Mouse (Mus musculus) skeletal muscle tissue, adult 2 months (tissue): Measurements from ENCODE around the gene Cdc6.

Source experiments
- DNase-seq: peaks from one replicate; pipeline ENCODE4 v3.0.0-alpha.2; 2012; ENCODE audit warnings: low read depth, low spot score

Cdc6 gene

DNA sequence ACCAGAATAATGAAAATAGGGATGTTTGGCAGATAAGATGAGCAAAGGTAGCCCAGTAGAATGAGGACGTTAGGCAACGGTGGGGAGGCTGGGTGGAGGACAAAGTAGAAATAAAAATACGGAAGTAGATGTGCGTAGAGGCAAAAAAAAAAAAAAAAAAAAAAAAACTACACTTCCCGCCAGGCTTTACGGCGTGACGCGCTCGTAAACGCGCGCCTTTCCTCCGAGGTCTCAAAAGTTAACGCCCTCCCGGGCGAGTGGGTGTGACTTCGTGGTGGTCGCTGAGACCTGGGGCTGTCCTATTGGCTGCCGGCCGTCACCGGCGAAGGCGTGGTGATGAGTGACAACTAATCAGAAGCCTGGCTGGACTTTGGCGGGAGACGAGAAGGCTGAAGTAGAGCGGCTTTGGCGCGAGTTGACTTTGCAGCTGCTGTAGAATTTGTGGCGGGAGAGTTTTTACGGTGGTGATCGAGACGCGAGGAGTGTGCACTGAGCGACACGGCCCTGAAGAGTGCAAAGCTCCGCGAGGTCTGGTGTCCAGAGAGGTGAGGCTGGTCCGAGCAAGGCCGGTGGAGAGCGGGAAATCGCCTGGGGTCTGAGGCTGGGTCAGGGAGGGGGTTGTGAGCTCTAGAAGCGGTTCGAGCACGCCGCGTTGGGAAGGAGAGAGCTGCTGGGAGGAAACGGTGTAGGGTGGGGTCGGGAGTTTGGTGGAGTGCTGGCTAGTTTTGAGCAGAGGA, at the start of gene Cdc6:
TSS of gene Cdc6 (plus strand) at position 365 of the 737 bp plus-strand sequence.
- DNase-seq, result peak; percentile 95

DNA sequence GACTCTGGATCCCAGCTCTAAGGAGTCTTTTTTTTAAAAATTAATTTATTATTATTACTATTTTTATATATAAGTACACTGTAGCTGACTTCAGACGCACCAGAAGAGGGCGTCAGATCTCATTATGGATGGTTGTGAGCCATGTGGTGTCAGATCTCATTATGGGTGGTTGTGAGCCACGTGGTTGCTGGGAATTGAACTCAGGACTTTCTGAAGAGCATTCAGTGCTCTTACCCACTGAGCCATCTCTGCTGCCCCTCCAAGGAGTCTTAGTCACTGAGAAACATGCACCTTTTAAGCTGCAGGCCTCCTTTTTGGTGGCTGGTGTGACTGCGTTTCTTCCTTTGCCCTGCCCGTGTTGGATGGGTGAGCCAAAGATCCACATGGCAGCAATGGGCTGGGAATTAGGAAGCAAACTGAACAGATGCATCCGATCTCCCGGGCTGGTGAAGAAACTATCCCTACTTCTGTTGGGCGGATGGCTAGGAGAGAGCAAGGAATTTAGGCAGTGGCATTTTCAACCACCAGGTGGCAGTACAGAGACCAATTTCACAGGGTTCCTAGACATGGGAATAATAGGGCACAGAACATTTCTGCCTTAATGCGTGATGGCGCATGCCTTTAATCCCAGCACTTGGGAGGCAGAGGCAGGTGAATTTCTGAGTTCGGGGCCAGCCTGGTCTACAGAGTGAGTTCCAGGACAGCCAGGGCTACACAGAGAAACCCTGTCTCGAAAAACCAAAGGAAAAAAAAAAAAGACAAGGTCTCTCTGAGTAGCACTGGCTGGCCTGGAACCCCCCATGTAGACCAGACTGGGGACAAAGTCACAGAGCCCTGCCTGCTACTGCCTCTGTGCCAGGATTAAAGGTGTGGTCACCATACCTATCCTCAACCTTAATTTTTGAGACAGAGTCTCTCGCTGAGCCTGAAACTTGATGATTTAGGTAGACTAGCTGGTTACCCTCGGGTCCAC, 48.6 kb upstream of the Cdc6 start:
- peak; percentile 76 for DNase-seq

DNA sequence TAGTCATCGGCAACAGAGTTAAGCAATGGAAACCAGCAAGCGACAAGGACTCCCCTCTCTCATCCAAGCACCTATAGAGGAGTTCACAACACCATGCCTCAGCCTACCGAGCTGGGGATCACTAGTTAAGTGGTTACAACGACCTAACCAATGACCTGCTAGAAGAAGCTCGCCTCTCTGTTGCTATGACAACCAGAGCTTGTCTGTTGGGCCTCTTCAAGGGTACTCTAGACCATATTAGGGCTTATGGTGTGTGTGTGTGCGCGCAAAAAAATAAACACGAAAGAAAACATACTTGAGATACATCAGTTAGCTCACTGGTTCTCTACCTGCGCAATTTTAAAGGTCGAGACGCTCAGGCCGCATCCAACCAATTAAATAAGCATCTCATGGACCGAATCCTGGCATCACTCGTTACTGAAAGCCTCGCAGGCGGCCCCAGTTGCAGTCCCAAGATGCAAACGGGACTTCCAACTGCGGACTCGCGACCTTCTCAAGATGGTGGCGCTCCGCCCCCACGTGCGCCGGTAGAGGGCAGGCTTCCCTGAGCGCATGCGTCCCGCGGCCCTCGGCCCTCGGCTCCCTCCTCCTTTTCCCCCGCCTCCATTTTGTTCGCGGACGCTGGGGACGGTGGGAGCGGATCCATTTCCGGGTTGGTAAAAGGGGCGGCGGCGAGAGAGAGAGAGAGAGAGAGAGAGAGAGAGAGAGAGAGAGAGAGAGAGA, 44.4 kb upstream of the Cdc6 start, which contains the start of gene Wipf2:
TSS of gene Wipf2 (plus strand) at position 611 of the 723 bp plus-strand sequence.
- peak; percentile 95 for DNase-seq

DNA sequence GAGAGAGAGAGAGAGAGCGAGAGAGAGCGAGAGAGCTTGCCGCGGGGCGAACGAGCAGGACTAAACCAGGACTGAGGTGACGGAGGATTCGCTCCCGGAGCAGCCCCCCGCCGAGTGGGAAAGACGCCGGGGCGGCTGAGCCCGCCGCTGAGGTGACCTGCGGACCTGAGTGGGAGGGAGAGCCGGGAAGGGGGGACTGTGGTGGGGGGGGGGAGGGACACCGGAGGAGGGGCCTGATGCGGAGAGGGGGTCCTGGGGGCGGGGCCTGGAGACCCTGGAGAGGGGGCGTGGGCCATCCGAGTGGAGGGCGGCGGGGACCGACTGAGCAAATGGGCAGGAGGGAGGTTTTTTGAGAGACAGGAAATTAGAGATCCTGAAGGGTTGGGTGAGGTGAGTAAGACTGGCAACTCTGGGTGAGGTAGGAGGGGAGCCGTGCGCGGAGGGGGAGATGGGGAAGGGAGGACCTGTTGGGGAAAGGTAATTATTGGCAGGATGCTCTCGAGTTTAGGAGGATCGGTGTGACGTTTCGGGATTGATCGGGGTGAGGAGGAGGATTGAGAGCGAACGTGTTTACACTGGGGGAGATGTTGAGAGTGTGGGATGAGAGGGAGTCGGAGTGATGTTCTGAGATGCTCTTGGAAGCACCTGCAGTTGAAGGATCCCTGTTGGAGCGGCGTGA, 43.7 kb upstream of the Cdc6 start:
- DNase-seq, result no peak

DNA sequence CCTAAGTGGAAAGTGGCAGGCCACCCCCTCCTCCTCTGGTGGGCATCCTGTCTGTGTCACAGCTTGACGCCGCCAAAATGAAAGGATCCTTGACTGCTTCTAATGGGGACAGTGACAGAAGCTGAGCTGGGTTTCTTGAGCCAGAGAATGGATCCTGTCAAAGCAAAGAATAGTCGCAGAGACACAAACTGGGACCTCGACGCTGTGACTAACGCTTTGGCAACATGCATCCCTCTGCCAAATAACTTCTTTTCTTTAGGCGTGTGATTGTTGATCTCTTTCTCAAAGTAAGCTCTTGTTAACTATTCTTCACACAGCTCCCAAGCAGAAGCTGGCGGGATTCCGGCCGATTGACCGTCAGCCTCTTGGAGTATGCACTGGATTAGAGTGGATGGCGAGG, 40.3 kb upstream of the Cdc6 start:
- no peak for DNase-seq

DNA sequence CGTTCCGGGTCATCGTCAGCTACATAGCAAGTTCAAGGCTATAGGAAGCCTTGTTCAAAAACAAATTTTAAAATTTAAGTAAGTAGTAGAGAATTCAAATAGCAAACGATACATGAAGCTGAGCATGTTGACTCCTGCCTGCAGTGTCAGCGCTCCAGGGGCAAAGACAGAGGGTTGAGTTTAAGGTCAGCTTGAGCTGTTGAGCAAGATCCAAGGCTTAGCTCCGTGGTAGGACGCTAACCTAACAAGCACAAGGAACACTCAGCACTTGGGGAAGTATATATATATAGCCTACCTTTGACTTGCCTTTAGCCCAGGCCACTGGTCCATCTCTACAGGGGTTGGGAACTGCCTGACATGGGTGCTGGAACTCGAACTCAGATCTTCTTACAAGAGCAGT, 37.7 kb upstream of the Cdc6 start:
- peak; percentile 65 for DNase-seq

DNA sequence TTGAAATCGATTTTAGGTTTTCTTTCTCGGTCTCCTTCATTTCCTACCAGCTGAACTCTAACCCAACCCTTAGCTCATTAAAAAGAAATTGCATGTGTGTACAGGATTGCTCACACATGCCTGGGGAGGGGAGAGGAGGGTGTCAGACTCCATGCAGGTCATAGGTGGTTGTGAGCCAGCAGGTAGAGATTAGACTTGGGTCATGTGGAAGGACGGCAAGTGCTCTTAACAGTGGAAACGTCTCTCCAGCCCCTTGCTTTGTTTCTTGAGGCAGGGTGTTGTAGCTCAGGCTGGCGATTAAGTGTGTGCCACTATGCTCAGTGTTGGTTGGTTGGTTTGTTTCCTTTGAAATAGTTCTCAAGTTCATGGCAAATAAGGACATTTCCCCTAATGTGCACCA, 36.8 kb upstream of the Cdc6 start:
- DNase-seq, result no peak

DNA sequence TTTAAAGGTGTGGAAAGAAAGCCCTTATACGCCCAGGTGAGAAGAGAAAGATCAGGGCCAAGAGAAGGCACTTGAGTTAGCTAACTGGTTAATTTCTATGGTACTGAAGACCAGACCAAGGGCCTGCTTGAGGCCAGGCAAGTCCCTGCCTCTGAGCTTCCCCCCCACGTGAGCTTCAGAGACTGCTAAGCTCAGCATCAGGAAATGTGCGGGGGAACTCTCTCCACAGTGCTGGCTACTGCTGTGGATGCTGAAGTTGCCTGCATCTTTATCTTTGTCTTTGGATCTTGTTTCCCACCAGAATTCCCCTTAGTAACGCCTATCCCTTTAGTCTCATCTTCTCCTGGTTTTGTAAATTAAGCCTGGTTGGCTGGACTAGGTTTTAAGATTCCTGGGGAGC, 36.2 kb upstream of the Cdc6 start:
- no peak for DNase-seq

DNA sequence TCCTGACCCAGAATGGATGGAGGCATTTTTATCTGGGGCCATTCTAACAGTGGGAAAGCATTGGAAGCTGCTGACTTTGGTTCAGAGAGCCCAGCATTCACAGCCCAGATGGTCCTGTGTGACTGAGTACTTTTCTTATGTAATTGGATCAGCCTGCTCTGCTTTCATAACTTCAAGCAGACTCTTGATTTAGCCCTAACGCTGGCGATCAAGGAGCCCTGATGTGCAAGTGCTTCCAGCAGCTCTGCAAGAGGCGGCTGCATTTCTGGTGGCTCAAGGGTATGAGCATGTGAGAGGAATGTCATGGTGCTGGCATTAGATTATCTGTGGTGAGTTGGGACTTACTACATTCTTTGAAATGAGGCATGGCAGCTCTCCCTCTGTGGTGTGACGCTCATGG, 35.6 kb upstream of the Cdc6 start:
- DNase-seq, result peak; percentile 81

DNA sequence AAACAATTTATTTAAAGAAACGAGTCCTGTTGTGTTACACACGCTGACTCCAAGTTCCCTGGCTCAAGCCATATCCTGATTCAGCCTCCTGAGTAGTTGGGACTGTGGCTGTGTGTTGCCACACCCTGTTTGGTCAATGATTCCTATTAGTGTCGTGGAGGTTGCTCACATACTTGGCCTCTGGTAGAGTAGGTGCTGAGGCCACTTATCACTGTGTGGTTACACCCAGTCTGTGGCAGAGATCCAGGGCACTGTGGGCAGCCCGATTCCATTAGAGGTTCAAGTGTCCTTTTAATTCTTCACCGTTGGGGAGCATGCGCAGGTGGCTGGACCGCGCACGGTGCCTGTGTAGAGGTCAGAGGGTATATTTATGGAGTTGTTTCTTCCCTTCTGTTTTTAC, 33.7 kb upstream of the Cdc6 start:
- DNase-seq, result no peak

DNA sequence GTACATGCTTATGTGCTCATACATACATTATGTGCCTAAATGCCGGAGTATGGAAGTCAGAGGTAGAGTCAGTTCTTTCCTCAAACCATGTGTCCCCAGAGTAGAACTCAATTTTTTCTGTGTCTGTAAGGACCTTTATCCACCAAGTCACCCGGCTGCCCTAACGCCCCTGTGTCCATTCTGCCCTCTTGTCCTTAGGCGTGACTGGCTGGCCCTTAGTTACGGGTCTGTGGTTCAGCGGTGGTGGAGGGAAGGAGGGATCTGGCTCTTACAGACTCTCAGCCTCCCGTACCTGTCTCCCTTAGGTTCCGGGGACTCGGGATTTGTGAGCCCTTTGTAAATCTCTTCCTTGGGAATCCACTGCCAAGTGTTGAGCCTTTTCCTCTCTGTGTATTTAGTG, 30.6 kb upstream of the Cdc6 start:
- no peak for DNase-seq

DNA sequence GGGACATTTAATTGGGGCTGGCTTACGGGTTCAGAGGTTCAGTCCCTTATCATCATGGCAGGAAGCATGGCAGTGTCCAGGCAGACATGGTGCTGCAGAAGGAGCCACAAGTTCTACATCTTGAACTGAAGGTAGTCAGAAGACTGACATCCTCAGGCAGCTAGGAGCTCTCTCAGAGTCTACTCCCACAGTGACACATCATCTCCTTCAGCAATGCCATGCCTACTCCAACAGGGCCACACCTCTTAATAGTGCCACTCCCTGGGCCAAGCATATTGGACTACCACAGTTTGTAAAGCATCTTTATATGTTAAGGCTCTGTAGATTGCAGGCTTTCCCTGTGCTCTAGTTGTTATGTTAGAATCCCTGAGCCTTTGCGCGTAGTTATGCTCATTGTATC, 19.9 kb upstream of the Cdc6 start:
- DNase-seq, result no peak

DNA sequence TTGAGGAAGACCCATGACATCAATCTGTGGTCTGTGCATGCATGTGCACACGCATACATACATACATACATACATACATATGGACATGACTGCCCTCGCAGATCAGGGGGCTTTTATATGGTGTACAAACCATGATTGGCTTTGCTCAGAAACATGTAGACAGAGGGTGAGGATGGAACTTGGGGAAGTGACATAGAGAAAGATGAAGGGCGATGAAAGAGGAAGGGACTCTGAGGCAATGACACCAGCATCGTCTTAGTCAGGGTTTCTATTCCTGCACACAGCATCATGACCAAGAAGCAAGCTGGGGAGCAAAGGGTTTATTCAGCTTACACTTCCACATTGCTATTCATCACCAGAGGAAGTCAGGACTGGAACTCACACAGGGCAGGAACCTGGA, 18.5 kb upstream of the Cdc6 start:
- DNase-seq, result no peak

DNA sequence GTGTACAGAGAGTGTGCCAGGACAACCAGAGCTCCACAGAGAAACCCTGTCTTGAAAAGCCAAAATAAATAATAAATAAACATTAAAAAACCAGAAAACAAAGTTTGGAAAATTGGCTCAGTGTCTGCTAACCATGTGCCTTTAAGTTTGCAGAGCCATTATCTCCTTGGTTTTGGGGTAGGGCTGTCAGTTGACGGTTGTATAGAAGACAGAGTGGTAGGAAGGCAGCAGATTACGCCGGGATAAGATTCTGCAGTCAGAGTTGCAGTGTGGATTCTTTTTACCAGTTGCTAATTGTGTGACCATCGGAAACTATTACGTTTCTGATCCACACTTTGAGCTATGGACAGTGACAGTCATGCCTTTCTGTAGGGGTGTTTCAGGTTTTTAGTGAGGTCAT, 17.6 kb upstream of the Cdc6 start:
- no peak for DNase-seq

DNA sequence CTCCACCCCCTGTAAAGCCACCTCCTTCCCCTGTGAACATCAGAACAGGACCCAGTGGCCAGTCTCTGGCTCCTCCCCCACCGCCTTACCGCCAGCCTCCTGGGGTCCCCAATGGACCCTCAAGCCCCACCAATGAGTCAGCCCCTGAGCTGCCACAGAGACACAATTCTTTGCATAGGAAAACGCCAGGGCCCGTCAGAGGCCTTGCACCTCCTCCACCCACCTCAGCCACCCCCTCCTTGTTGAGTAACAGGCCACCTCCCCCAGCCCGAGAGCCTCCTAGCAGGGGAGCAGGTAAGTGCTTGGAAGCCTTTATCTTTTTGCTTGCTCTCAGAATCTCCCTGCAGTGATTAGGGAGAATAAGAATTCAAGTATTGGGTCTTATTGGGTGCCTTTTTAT, 15.2 kb upstream of the Cdc6 start:
- DNase-seq, result no peak

DNA sequence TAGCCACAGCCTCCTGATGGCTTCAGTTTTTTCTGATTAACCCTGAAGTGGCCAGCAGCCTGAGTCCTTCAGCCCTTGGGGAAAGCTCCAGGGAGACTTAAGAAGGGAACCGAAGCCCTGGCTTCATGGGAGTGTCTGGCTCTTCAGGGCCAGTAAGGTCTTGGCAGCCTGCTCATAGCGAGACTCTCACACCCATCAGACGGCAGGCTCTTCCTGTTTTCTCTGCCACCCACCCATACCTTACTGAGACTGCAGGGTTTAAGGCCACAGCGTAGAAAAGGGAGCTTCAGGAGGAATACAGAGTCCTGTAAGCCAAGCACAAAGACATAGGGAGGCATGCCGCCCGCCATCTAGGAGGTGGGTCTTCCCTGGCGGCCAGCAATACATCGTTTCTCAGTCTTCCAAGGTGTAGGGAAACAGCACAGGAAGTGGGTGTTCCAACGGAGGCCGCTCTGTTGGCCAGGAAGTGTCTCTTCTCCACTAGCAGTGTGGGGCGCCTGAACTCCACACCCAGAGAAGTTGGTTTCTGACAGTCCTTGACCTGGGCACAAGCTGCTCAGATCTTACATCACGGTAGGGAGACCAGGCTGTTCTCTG, 7.0 kb upstream of the Cdc6 start:
- no peak for DNase-seq

DNA sequence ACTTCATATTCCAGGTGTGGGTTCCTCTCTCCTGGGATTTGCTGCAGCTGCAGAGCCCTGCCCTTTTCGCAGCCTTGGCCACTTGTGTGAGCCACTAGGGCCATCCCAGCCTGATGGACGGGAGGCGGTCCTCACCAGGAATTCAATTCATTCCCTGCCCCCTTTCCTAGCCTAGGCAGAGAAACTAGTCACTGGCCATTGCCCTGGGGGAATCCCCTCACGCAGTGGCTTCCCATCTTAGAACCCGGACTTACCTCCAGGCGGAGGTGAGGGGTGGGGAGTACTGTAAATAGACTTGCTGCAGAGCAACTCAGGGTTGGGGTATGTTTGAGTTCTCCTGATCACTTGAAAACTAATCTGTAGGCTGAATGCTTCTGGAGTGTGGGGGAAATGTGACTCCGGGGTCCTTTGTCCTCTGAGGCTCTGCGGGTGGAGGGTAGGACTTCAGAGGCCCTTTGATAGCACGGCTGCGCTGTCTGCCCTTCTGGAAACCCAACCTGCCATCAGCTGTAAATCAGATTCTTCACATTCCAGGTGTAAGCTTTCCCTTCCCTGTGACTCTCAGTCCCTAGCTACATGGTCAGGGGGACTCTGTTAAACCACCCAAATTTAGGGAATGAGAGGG, 4.9 kb upstream of the Cdc6 start:
- DNase-seq, result no peak

DNA sequence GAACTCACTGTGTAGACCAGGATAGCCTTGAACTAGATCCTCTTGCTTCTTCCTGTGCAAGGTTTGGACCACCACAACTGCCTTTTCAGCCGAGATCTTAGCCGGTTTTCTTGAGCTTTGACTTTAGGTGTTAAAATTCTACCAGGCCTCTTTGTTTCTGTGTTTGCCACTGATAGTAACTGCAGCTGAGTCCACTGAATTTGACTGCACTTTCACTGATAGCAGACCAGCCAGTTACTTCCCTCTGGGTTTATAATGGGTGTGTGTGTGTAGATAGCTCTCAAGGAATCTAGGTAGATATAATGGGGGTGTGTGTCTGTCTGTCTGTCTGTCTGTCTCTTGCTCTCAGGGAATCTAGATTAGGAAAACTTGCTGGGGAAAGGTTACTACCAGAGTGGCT, 3.0 kb upstream of the Cdc6 start:
- no peak for DNase-seq

DNA sequence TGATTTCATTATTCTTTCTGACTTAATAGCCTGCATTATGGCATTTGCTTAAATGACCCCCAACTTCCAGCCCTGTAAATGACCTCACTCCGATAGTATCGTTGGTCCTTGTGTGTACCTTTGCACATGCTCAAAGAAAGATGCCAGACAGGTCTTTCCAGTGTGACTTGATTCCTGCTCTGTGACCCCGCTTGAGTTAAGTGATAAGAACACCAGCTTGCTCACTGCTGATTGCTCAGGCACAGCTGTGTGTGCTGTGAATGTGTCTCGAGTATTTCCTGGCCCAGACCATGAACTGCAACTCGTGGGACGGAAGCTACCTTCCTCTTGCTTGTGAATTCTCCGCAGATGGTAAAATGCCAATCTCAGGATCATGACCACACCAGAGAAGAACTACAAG, 2.6 kb upstream of the Cdc6 start:
- no peak for DNase-seq

DNA sequence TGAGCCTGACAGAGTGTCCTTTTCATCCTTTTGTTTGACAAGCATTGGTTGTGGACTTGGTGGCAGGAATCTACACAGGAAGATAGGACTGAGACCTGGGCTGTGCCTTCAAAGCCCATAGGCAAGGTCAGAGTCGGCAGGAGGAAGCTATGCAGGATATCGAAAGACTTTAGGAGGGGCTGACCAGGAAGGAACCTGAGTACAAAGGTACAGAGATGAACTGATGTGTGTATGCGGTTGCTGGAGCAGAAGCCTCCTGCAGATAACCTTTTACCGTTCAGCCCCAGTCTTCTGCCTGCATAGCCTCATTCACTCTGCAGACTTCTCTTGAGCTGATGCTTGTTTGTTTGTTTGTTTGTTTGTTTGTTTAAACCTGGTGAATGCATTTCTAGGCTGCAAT, 2.0 kb upstream of the Cdc6 start:
- DNase-seq, result no peak

DNA sequence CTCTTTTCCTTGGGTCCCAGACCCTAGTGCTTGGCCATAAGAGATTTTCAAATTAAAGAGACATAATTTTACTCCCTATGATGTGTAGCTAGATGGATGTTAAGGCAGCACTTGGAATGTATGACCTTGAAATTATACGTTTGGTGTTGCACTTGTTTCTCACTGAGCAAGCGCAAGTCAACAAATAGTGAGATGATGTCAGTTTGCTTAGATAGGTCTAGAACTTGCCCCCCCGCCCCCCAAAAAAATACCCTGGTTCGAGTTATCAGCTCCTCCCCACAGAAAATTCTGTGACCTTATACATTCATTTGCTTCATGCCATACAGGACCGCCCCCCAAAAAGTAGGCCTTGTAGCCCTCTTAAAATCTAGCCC, 551 bp upstream of the Cdc6 start:
- no peak for DNase-seq
